Mouse (Mus musculus): ENCODE measurements at regions not wholly inside any gene's neighbourhood (a gene's known extent, or its start where the extent isn't known, plus 50 kb on each side); places are given as distances from the start of the nearest gene placed in this dataset.
"Not testable (repeated sequence)": the region's sequence is repeated elsewhere in the genome, so short reads cannot be mapped to it uniquely, and the experiment has no call there.

DNA sequence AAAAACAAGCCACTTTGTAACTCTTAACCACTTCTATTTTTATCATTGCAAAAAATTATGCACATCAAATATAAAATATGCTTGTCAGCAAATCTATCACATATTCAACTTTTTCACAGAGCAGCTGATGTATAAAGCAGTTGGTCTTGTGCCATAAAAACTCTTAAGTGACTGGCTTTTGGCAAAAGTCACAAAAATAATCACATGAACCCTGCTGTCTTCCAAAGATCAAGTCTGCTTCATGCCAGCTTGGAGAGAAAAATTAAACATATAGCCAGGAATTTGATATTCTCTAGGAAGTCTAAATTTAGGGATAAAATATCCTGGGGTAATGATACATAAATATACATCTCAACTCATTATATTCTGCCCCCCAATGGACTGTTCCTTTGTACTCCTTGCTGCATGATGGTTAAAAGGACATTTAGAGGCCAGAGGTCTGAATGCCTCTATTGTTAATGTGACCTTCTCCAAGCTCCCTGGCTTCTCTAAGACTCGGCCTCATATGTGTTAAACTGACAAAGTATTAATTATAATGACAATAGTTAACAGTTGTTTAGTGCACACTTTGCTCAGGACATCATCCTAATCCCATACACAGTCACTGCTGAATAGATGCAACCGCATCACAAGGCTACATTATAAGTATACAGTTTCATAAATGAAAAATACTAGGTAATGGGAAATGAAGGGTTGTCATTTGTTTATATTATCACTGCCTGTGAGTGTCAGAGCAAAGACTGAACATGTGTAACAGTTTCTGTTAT is 422.9 kb upstream of the Hs3st1 start:
- no peaks in the 10 kb centered on the region for H3K9me3 ChIP-seq (ENCODE audit: control insufficient read depth, low read length)
- DNase-seq (ENCODE audit: low spot score) = no peak
- H3K4me2 ChIP-seq (ENCODE audit: low read depth) = no peak overlapping the region
- WGBS = 42% methylated on average over 2 of the region's 2 CpGs
- H3K36me3 ChIP-seq (ENCODE audit: control insufficient read depth, insufficient read depth, low read length) = no peaks in the 10 kb centered on the region
- H3K9ac ChIP-seq (ENCODE audit: low read length) = no peak overlapping the region
- no peak overlapping the region for H3K4me3 ChIP-seq (ENCODE audit: low read depth, low read length)
- H3K4me1 ChIP-seq (ENCODE audit: control insufficient read depth, insufficient read depth, low read length) = no peaks in the 10 kb centered on the region
- ATAC-seq (ENCODE audit: insufficient read depth, low FRiP score, low TSS enrichment) = no peak
- H3K27me3 ChIP-seq (ENCODE audit: control insufficient read depth, insufficient read depth, low read length) = no peaks in the 10 kb centered on the region
- no peak overlapping the region for H3K27ac ChIP-seq (ENCODE audit: low read depth, low read length)

- H3K4me3 ChIP-seq (ENCODE audit: low read depth, low read length) = no peak overlapping the region
- H3K36me3 ChIP-seq (ENCODE audit: control insufficient read depth, insufficient read depth, low read length) = no peaks in the 10 kb centered on the region
- no peak for ATAC-seq (ENCODE audit: insufficient read depth, low FRiP score, low TSS enrichment)
- no peak overlapping the region for H3K4me2 ChIP-seq (ENCODE audit: low read depth)
- no peaks in the 10 kb centered on the region for H3K4me1 ChIP-seq (ENCODE audit: control insufficient read depth, insufficient read depth, low read length)
- no peak for DNase-seq (ENCODE audit: low spot score)
- H3K9me3 ChIP-seq (ENCODE audit: control insufficient read depth, low read length) = no peaks in the 10 kb centered on the region
- no peaks in the 10 kb centered on the region for H3K27me3 ChIP-seq (ENCODE audit: control insufficient read depth, insufficient read depth, low read length)
- H3K9ac ChIP-seq (ENCODE audit: low read length) = no peak overlapping the region
- H3K27ac ChIP-seq (ENCODE audit: low read depth, low read length) = no peak overlapping the region
- 88% methylated on average over 3 of the region's 3 CpGs for whole genome bisulfite sequencing
Measured at GRCm38 (mm10) chr5:40136740-40137285, 381.5 kb upstream of the Hs3st1 start.

DNA sequence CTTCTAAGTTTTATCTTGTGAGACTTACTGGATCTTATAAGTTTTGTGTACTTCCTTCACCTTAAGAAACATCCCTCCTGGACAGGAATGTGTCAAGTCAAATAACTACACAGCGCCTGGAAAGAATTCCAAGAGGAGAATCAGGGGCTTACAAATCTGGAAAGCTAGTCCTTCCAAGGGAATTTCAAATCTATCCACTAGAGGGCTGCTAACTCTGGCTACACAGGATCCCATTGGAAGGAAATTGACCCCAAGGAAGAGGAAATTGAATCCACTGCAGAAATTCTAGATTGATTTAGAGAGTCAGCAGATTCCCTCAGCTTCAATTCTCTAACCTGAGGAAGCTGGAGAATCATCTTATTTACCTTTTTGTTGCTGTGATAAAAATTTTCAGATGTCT is 369.1 kb upstream of the Hs3st1 start:
- no peak for DNase-seq (ENCODE audit: low spot score)
- no peaks in the 10 kb centered on the region for H3K4me1 ChIP-seq (ENCODE audit: control insufficient read depth, insufficient read depth, low read length)
- H3K27ac ChIP-seq (ENCODE audit: low read depth, low read length) = no peak overlapping the region
- H3K4me2 ChIP-seq (ENCODE audit: low read depth) = no peak overlapping the region
- no peaks in the 10 kb centered on the region for H3K9me3 ChIP-seq (ENCODE audit: control insufficient read depth, low read length)
- no peaks in the 10 kb centered on the region for H3K27me3 ChIP-seq (ENCODE audit: control insufficient read depth, insufficient read depth, low read length)
- no peaks in the 10 kb centered on the region for H3K36me3 ChIP-seq (ENCODE audit: control insufficient read depth, insufficient read depth, low read length)
- no peak overlapping the region for H3K4me3 ChIP-seq (ENCODE audit: low read depth, low read length)
- no peak for ATAC-seq (ENCODE audit: insufficient read depth, low FRiP score, low TSS enrichment)
- 75% methylated on average over 1 of the region's 1 CpGs for WGBS
- no peak overlapping the region for H3K9ac ChIP-seq (ENCODE audit: low read length)

DNA sequence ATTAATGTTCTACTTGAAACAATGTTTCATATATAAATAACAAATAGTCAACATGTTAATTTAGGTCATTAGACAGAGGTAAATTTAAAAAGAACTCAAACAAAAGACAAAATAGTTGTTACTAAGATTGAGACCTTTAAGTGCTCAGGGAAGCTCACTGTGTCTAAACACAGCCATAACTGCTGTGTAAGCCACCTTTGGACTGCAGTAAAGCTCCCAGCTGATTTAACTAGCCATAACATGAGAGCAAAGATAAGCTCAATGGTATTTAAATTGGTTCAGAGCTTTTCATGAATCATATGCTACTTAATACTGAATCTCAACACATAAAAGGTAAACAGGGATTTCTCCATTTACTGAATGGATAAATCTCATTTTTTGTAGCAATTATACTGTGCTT is 361.6 kb upstream of the Hs3st1 start:
- no peak overlapping the region for H3K27ac ChIP-seq (ENCODE audit: low read depth, low read length)
- H3K9ac ChIP-seq (ENCODE audit: low read length) = no peak overlapping the region
- DNase-seq (ENCODE audit: low spot score) (no peak), ATAC-seq (ENCODE audit: insufficient read depth, low FRiP score, low TSS enrichment) (no peak)
- H3K9me3 ChIP-seq (ENCODE audit: control insufficient read depth, low read length) = no peaks in the 10 kb centered on the region
- H3K4me3 ChIP-seq (ENCODE audit: low read depth, low read length) = no peak overlapping the region
- H3K4me2 ChIP-seq (ENCODE audit: low read depth) = no peak overlapping the region
- H3K27me3 ChIP-seq (ENCODE audit: control insufficient read depth, insufficient read depth, low read length) = no peaks in the 10 kb centered on the region
- H3K36me3 ChIP-seq (ENCODE audit: control insufficient read depth, insufficient read depth, low read length) = no peaks in the 10 kb centered on the region
- H3K4me1 ChIP-seq (ENCODE audit: control insufficient read depth, insufficient read depth, low read length) = no peaks in the 10 kb centered on the region

DNA sequence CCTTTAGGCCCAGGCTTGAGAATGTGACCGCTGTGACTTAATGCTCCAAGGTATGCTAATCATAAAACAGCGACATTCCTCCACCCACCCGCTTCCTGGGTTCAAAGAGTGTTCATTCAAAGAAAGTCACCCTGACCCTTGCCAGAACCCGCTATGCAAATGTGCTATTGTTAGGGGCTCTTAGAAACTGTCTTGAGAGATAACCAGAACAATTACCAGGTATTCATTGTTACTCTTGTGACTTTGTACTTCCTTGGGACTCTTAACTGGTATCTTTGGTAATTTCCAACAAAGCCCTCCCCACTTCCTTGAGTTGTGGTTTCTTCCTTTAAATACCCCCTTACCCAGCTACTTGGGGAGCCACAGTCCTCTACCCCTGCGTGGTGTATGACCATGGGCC is 334.3 kb upstream of the Hs3st1 start:
- 87% methylated on average over 5 of the region's 5 CpGs for WGBS
- H3K27me3 ChIP-seq (ENCODE audit: control insufficient read depth, insufficient read depth, low read length); H3K4me2 ChIP-seq (ENCODE audit: low read depth); H3K36me3 ChIP-seq (ENCODE audit: control insufficient read depth, insufficient read depth, low read length); H3K9me3 ChIP-seq (ENCODE audit: control insufficient read depth, low read length); H3K9ac ChIP-seq (ENCODE audit: low read length); DNase-seq (ENCODE audit: low spot score); H3K4me1 ChIP-seq (ENCODE audit: control insufficient read depth, insufficient read depth, low read length); H3K4me3 ChIP-seq (ENCODE audit: low read depth, low read length); ATAC-seq (ENCODE audit: insufficient read depth, low FRiP score, low TSS enrichment); H3K27ac ChIP-seq (ENCODE audit: low read depth, low read length): not testable (repeated sequence)

DNA sequence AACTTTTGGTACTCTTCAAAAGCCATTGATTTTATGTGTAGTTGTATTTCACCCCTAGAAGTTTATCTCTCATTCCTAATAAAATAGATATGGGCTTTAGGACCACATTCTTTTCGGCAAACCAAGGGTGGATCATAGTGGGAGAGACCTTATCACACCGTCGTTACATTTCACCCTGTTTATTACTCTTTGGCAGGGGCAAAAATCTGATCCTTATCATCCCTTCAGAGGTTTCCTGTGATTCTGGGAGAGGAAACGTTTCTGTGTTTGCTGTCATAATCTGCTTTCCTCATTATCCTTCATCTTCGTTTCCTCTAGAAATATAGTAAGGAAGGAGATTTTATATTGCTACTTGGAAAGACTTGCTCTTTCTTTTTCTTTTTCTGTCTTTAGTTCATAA is 290.0 kb upstream of the Hs3st1 start:
- no peak for ATAC-seq (ENCODE audit: insufficient read depth, low FRiP score, low TSS enrichment)

DNA sequence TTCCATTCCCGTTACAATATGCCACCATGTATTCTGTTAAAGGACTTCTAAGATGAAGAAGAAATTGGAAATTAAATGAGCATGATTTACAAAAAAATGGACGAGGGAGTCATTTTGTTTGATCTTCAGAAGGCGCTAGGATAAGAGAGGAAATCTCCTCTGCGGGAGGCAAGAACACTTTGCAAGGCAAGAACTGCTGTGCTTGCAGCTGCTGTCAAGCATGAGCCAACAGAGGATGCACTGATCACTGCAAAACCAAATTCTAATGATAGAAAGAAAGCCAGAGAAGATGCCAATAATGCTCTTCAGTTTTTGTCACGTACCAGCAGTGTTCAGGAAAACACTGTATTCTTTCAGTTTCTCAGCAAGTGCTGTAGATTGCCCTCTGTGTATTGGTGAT is 279.2 kb upstream of the Hs3st1 start:
- Histone ChIP-seq H3K27me3 (ENCODE audit: control insufficient read depth, insufficient read depth, low read length) (no peaks in the 10 kb centered on the region), H3K27ac (ENCODE audit: low read depth, low read length) (no peak overlapping the region), H3K4me1 (ENCODE audit: control insufficient read depth, insufficient read depth, low read length) (no peaks in the 10 kb centered on the region), H3K9ac (ENCODE audit: low read length) (no peak overlapping the region), H3K36me3 (ENCODE audit: control insufficient read depth, insufficient read depth, low read length) (no peaks in the 10 kb centered on the region), H3K4me2 (ENCODE audit: low read depth) (no peak overlapping the region), H3K4me3 (ENCODE audit: low read depth, low read length) (no peak overlapping the region), H3K9me3 (ENCODE audit: control insufficient read depth, low read length) (no peaks in the 10 kb centered on the region)
- no peak for DNase-seq (ENCODE audit: low spot score)
- 85% methylated on average over 5 of the region's 5 CpGs for WGBS
- no peak for ATAC-seq (ENCODE audit: insufficient read depth, low FRiP score, low TSS enrichment)

More for the DNA sequence above, 290.0 kb upstream of the Hs3st1 start:
- H3K27me3 ChIP-seq (ENCODE audit: control insufficient read depth, insufficient read depth, low read length) = no peaks in the 10 kb centered on the region
- no peaks in the 10 kb centered on the region for H3K9me3 ChIP-seq (ENCODE audit: control insufficient read depth, low read length)
- no peaks in the 10 kb centered on the region for H3K36me3 ChIP-seq (ENCODE audit: control insufficient read depth, insufficient read depth, low read length)
- H3K4me1 ChIP-seq (ENCODE audit: control insufficient read depth, insufficient read depth, low read length) = no peaks in the 10 kb centered on the region
- H3K4me2 ChIP-seq (ENCODE audit: low read depth) = no peak overlapping the region
- 76% methylated on average over 5 of the region's 5 CpGs for WGBS
- no peak overlapping the region for H3K27ac ChIP-seq (ENCODE audit: low read depth, low read length)
- H3K4me3 ChIP-seq (ENCODE audit: low read depth, low read length) = no peak overlapping the region
- H3K9ac ChIP-seq (ENCODE audit: low read length) = no peak overlapping the region
- DNase-seq (ENCODE audit: low spot score) = no peak

DNA sequence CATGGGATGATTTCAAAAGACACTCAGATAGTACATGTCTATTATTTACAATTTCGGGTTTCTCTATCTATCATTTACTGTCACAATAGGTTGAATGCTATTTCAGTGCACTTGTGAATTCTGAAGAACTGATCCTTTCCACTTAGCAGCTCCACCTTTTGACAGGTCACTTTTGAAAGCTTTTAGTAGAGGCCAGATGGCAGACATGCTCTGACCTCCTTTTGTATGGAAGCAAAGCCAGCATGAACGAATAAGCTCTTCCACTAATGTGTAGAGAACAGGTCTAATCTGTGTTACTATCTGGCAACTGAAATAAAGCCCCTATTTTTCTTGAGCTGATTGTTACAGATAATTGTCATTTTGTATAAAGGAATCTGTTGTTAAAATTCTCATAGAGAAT is 278.4 kb upstream of the Hs3st1 start:
- Histone ChIP-seq H3K27ac (ENCODE audit: low read depth, low read length) (no peak overlapping the region), H3K9ac (ENCODE audit: low read length) (no peak overlapping the region), H3K4me3 (ENCODE audit: low read depth, low read length) (no peak overlapping the region), H3K4me1 (ENCODE audit: control insufficient read depth, insufficient read depth, low read length) (no peaks in the 10 kb centered on the region), H3K9me3 (ENCODE audit: control insufficient read depth, low read length) (no peaks in the 10 kb centered on the region), H3K36me3 (ENCODE audit: control insufficient read depth, insufficient read depth, low read length) (no peaks in the 10 kb centered on the region), H3K27me3 (ENCODE audit: control insufficient read depth, insufficient read depth, low read length) (no peaks in the 10 kb centered on the region), H3K4me2 (ENCODE audit: low read depth) (no peak overlapping the region)
- no peak for DNase-seq (ENCODE audit: low spot score)
- WGBS = 86% methylated on average over 2 of the region's 2 CpGs
- no peak for ATAC-seq (ENCODE audit: insufficient read depth, low FRiP score, low TSS enrichment)

- ATAC-seq (ENCODE audit: insufficient read depth, low FRiP score, low TSS enrichment) = no peak
- no peaks in the 10 kb centered on the region for H3K27me3 ChIP-seq (ENCODE audit: control insufficient read depth, insufficient read depth, low read length)
- no peak overlapping the region for H3K4me3 ChIP-seq (ENCODE audit: low read depth, low read length)
Measured at GRCm38 (mm10) chr5:40030261-40030660, 275.0 kb upstream of the Hs3st1 start.

More at GRCm38 (mm10) chr5:40030261-40030660, 275.0 kb upstream of the Hs3st1 start:
- no peaks in the 10 kb centered on the region for H3K4me1 ChIP-seq (ENCODE audit: control insufficient read depth, insufficient read depth, low read length)
- no peak for DNase-seq (ENCODE audit: low spot score)
- H3K9ac ChIP-seq (ENCODE audit: low read length) = no peak overlapping the region
- no peak overlapping the region for H3K4me2 ChIP-seq (ENCODE audit: low read depth)
- no peaks in the 10 kb centered on the region for H3K9me3 ChIP-seq (ENCODE audit: control insufficient read depth, low read length)
- no peaks in the 10 kb centered on the region for H3K36me3 ChIP-seq (ENCODE audit: control insufficient read depth, insufficient read depth, low read length)
- WGBS = 87% methylated on average over 6 of the region's 6 CpGs
- H3K27ac ChIP-seq (ENCODE audit: low read depth, low read length) = no peak overlapping the region
